Mouse (Mus musculus) heart, postnatal 36 days (tissue): ENCODE results near the gene Col15a1. TPM values are rescaled to one million over a fixed set of nuclear protein-coding genes. Genes with fewer than 3 reads are reported as not detected.

Experiments used
- DNase-seq, 2 experiments: peaks; one replicate each; pipeline ENCODE4 v3.0.0; 2021 to 2022
- intact Hi-C: fragments of 180-260 bp; cut with DNase I; formaldehyde crosslinking; loops from one replicate; pipeline ENCODE4 v1.15.1; 2025
- total RNA-seq, 2 experiments: library from RNA; stranded (reverse); gene quantifications; 2 replicates each; pipeline ENCODE4 v1.2.3; 2021

The Col15a1 gene
- total RNA-seq, 2 experiments from 2014 or later: 91.2 to 101 TPM

DNA sequence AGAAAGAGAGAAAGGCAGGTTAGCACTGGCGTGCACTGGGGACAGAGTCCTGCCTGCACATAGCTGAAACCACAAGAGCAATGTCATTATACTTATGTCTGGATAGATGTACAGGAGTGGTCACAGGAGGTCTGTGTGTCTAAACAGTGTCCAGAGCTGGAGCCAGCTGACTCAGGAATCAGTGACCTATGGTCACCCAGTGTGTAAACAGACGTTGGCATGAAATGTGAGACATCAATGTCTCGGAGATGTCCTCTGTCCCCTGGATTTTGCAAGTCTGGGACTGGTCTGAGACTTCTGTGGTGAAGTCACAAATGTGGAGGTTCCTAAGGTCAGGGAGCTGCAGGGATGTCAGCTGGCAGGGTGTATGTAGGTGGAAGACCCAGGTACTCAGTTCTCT, 50.2 kb downstream of the Col15a1 start:
- no peak for DNase-seq
- intact Hi-C loops: no loop called here

DNA sequence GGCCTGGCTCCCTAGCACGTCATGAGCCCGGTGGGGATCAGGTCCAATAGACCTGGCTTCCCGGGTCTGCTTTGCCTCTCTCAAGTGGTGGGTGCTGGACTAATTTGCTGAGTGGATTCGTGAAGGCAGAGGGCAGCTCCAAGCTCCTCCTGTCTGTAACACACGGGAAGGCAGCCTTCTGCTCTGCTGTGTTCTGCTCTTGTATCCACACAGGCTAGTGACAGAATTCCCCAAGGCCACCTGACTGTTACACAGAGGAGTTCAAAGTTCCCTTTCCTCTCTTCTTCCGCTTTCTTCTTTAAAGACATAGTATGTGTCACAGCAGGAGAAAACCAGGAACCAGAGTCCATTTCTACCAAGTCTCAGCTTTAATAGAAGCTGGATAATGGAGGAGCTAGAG, 53.1 kb downstream of the Col15a1 start:
- intact Hi-C loops: no loop called here
- no peak for DNase-seq

DNA sequence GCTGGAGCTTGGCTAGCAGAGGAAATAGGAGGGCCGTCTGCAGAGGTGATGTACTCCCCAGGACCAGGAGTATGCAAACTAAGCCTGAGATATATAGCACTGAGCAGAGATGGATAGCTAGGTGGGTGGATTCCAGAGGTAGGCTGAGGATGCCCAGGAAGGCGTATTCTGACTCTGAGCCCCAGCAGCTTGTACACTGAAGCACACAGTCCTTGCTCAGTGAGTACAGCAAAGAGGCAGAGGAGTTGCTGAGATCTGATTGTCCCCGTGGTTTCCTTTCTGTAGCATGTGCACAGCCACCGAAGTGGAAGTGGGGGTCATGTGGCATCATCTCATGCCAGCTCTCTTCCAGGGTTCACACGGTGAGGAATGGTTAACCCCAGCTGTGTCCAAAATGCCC, 54.0 kb downstream of the Col15a1 start:
- intact Hi-C loops: no loop called here
- DNase-seq: no peak

DNA sequence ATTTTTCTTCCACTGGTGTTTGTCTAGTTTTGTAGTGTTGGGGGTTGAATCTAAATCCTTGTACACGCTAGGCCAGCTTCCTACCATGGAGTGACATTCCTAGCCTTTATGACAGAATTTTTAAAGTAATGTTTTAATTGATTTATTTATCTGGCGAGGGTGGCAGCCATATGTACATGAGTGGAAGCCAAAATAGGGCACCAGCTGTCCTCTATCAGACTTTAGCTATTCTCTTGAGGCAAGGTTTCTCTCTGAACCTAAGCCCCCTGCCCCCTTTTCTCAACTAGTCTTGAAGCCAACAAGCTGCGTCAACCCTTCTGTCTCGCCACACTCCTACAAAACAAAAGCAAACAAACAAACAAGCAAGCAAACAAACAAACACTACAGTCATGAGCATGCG, 57.6 kb downstream of the Col15a1 start:
- DNase-seq: no peak
- intact Hi-C loops: no loop called here

DNA sequence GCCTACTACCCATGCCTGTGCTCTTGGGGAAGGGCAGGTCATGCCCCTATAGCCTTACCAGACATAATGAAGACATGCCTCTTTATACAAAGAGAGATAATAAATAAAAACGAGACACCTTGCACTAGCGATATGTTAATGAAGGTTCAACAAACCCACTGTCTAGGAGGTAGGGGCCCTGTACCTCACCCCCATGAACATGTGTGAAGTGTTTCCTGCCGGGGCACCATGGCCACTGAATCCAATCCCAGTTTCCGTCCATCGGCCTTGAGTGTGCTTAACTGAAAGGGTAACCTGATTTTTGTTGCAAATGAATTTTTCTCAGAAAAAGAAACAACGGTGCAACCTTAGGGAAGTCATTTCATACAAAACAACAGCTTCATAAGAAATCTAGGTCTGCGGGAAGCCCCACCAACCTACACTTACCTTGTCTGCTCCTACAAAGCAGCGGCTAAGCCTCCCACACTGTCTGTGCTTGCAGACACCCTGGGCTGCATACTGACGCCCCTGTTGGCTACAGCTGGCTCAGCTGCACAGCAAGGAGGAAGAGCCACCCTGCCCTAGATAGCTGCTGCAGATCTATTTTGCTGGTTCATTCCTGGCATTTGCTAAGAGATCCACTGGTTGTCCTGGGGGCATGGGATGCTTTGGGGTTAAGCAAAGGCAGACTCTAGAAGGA, 64.6 kb downstream of the Col15a1 start:
- intact Hi-C loops: no loop called here
- no peak for DNase-seq

DNA sequence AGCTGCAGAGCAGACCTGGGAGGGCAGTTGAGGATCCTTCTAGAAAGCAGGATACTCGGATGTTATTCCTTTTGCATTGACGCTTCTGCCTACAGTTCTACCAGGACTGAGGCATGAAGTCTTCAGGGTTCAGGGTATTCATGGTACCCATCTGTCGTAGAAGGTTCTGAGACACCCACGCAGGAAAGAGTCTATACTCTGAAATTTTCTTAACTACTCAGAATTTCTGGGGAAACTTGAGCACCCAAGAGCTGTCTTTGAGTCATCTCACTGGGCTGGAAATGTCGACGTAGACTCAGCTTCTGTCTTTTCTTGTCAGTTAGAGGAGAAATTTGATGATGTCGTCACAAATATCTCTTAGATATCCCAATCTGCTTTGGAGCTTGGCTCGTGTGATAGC, 65.8 kb downstream of the Col15a1 start:
- intact Hi-C loops: no loop called here

DNA sequence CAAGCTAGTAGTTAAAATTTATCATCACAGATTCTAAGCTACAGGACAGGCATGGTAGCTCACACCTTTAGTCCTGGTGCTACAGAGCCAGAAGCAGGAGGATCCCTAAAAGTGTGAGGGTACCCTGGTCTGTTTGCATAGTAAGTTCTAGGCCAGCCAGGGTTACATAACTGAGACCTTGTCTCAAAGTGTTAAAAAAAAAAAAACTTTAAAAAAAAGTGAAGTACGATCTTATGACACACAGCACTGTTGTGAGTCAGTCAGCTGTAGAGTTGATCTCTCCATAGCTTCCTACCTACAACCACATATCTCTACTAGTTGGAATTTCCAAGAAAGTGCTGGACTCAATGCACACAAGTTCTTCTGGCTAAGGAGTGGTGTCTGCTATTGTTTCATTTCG, 67.0 kb downstream of the Col15a1 start:
- intact Hi-C loops: no loop called here
- DNase-seq: no peak

More for the DNA sequence above, 65.8 kb downstream of the Col15a1 start:
- no peak for DNase-seq

DNA sequence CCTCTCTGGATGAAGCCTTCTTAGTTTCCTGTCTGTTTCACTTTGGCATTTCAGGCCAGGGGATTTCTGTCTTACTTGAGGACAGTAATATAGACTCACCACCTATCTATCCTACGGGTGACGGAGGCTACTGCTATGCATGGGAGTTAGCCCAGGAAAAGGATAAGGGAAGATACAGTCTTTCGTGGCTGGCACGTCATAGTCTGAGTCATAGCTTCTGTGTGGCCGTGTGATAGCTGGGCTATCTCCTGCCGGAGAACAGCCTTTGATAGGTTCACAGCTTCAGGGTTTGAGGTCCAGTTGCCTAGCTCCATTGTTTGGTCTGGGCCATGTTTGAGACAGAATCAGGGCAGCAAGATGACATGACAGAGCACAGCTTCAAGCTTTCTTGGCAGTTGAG, 70.4 kb downstream of the Col15a1 start:
- DNase-seq: no peak
- intact Hi-C loops: no loop called here

DNA sequence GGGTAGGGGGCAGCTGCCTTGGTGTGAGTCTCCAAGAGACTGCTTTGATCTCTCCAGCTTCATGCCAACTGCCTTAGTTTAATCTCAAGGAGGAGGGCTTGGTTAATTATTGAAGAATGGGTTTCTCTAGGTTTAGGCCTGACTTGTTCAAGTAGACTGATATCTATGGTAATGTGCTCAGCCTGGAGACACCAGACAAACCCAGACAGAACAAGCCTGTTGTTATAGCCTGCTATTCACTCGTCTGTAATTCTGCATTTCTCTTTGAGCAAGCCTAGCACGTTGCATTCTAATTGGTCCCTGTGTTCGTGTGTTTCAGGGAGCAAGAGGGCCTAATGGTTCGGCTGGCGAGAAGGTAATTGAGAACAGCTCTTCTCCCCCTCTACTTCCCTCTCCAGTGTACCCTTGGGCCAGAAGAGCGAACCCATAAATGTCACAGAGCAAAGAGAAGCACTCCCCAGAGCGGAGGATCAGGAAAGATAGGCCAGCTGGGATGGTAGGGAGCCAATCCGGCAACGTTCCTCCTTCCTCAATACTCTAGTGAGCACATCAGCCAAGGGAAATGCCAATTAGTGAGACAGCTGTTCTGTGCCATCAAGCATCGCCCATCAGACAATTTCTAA, 71.2 kb downstream of the Col15a1 start:
- DNase-seq: no peak
- intact Hi-C loops: no loop called here

DNA sequence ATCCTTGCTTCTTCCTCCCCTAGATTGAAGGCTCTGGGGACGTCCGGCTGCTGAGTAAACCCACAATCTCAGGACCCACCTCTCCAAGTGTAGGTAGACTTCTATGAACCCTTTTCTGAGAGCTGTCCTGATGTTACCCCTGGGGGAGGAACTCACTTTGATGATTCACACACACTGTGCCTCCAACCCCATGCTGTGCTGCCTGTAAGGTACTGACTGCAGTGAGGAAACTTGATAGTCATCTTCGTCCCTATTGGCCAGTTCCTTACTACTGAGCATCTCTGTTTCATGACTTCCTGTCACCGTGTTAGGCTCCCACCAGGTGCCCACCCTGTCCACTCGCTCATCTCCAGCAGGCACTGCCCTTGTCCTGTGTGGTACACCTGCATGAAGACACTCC, 72.2 kb downstream of the Col15a1 start:
- intact Hi-C loops: no loop called here
- no peak for DNase-seq

DNA sequence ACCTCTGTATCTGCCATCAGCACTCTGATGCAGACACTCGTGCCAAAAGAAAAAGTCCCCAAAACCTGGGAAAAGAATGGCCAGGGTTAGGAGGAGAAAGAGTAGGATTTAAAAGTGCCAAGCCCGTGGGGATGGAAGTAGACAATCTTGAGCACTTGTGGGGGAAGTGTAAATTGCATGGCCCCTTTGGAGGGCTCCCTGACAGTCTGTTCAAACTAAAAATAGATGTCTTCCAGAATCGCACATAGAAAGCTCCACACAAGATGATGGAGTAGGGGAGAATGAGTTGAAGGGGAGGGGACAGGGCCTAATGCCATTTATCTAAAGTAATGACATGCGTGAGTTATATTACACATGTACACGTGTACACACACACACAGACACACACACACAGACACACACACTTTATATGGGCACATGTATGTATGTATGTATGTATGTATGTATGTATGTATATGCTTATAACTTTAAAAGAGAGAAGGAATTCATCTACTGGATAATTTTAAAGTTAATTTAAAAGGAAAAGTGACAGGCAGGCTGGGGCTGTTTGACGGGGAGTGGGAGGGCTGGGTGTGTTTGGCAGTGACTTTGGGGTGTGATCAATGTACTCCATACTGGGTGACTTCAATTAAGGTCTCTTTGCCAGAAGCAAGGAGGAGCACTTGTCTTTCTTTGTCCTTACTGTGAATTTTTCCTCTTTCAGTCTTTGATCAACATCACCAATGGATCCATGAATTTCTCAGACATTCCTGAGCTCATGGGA, 74.1 kb downstream of the Col15a1 start:
- no peak for DNase-seq
- intact Hi-C loops: no loop called here

DNA sequence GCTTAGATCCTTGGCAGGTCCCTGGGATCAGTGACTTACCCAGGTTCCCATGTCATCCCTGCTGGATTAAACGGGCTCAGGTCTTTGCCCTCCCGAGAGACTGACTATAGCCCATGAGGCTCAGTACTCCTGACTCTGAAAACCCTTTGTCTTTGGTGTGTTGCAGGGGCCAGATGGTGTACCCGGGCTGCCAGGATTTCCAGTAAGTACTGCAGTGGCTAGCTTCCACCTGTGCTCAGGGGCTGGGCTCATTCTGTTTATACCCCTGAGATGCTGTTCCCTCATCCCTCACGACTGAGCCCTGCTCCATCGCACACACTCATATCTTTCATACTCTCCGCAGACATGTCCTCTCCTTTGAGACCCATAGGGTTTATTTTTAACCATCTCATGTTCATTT, 76.3 kb downstream of the Col15a1 start:
- DNase-seq: no peak
- intact Hi-C loops: no loop called here

DNA sequence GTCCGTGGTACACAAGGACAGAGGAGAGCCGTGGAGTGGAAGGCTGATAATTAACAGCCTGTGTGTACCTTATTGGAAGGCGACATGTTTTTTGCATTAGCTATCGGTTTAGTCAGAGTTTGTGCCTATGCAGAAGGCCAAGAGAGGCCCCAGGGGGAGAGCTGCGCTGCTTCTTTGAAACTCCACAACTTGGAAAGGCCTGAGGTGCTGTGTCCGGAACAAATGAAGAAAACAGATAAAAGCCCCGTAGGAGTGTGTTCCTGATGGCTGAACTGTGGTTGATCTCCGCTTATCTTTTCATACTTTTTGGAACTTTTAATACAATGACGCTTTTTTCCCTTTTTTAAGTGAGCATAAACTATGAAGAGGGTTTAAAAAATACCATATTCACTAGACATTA, 76.9 kb downstream of the Col15a1 start:
- intact Hi-C loops: no loop called here
- no peak for DNase-seq

DNA sequence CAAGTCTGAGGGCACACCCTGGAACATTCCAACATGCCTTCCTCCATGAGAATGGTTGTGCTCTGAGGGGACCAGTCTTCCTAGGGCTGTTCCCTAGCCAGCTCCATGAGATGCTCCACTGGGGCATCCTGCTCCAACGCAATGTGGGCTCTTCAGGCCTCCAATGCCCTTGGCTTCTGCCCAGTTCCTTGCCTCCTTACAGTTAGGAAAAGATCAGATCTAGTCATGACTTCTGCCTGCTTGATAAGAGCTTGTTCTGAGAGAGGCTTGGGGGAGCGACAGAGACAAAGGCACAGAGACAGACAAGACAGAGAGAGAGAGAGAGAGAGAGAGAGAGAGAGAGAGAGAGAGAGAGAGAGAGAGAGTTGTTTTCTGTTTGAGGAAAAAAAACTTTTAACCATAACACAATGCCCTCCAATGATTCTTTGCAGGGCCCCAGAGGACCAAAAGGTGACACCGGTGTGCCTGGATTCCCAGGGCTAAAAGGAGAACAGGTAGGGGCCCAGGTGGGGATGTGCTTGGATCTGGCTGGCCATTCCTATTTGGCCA, 78.7 kb downstream of the Col15a1 start:
- intact Hi-C loops: no loop called here
- DNase-seq: no peak

DNA sequence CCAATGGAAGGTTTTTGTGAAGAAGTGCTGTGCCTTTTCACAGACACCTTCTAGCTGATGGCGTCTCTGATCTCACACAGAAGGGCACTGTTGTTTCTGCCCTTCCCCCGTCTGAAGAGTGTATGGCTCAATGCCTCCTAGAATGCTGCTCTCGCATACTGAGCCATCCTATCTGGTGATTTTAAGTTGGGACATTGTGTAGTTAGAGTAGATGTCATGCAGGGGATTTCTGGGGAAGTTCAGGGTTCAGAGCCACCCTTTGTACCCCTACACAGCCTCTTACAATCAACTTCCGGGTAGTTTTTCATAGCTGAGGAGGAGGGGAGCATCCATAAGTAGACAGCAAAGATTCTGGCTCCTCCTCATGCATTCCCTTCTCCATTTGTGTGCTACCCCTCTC, 79.5 kb downstream of the Col15a1 start:
- intact Hi-C loops: no loop called here
- no peak for DNase-seq

DNA sequence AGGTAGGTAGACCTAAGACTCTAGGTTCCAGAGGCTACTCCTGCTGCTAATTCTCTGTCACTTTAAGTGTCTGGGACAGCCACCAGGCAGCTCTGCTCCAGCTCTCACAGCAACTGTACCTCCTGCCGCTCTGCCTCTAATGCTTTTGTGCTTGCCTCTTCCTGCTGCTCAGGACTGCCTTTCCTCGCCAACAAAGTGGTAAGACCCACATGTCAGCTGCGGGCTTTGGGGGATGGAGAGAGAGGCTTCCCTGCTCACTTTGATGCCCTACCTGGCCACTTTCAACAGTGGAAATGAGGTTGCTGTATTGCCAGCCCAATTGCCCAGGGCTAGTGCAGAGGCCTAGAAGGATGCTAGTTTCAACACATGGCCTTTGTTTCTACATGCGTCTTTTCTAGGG, 80.3 kb downstream of the Col15a1 start:
- DNase-seq: no peak
- intact Hi-C loops: no loop called here

DNA sequence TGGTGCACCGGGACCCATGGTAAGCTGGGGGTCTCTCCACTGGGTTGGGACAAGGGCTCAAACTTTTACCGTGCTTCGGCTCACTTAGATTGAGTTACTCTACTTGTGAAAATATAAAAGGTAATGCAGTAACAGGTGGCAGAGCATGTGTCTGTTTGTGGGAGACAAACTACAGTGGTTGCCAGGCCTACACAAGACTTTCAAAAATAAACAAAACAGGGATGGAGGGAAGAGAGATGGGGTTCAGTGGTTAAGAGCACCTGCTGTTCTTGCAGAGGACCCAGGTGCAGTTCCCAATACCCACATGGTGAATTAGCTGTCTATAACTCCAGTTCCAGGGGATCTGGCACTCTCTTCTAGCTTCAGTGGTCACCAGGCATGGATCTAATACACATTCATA, 81.6 kb downstream of the Col15a1 start:
- intact Hi-C loops: no loop called here

DNA sequence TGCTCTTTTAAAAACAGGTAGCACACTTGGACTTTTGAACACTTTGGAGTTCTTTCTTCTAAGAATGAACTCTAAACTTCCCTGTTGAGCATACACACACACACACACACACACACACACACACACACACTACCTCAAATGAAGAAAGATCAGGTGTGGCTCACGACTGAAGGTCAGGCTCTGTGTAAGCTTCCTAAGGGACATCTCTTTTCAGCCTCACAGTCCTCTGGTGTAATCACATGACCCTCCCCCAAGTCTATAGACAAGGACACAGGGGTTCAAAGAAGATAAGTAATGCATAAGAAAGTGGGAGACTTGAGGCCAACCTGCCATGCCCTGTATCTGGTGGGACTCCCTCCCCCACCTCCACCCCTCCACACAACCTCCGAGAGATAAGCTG, 82.5 kb downstream of the Col15a1 start:
- no peak for DNase-seq
- intact Hi-C loops: no loop called here

More for the DNA sequence above, 81.6 kb downstream of the Col15a1 start:
- no peak for DNase-seq

DNA sequence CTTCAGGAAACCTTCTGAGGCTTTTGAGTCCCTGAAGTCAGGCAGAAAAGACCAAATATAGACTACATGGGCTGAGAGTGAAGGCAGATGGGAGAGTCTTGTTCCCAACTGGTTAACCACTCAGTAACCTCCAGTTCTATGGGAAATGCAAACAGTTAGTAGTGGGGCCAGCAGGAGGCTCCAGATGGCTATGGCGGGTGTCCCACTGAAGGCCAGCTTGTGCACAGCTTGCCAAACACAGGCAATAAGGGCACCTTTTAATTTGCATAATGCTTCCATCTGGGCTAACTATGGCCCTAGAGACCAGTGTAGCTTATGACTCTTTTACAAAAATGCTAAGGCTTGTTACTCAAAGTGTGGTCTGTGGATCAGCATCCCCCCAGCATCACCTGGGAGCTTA, 83.1 kb downstream of the Col15a1 start:
- intact Hi-C loops: no loop called here

DNA sequence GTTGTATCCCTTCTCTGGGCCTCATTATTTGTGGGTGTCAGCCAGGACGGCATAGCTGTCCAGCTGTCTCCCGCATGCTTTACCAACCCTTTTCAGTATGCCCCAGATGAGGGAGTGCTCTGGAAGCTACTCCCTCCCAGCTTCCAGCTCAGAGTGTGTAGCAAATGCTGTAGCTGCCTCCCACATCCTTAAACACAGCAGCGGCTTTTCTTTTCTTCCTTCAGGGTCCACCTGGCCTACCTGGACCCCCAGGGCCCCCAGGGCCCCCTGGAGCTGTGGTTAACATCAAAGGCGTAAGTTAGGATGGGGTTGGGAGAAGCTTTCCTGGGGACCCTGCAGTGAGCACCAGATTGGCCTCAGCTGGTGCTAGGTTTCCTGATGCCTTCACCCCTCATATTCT, 85.0 kb downstream of the Col15a1 start:
- intact Hi-C loops: no loop called here
- DNase-seq: no peak

More for the DNA sequence above, 83.1 kb downstream of the Col15a1 start:
- no peak for DNase-seq

DNA sequence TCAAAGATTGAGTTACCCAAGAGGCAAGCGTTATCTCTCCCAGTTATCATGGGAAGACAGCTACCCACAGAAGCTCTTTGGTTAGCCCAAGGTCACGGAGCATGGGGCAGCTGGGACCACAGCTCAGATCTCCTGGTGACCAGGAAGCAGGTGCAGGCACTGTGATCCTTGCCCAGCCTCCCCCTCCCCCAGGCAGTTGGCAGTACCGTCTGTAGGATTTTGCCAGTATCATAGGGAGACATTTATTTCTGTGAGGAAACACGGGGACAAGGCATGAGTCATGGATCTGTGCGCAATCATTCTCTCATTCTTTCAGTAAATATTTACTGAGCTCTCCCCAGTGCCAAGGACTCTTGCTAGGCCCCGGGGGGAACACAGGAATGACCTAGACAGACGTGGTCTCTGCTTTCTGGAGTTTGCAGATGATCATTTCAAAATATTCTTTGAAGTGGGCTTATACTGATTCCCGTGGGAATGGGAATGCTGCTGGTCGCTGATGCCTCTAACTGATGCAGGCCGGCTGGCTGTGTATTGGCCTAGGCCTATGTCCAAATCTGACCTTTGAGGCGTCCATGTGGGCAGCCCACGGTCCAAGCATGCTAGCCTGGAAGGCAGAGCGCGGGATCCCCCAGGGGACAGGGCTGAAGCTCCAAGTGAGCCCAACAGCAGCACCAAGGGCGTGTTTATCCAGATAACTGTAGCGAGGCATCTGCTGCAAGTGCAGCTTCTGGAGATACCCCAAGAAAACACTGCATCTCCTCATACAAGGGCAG, 86.0 kb downstream of the Col15a1 start:
- DNase-seq: peak; percentile 67 to 75
- intact Hi-C loops: no loop called here
